Mouse (Mus musculus) megakaryocyte, embryonic 14.5 days (primary cell): ENCODE measurements around the gene Dnmt3a.

Source experiments
- FLI1 ChIP-seq: IDR thresholded peaks from 2 replicates; pipeline ENCODE4 v1.6.1; 2012; ENCODE audit warnings: low read length, inconsistent platforms, mixed read lengths
- GATA1 ChIP-seq: IDR thresholded peaks from 3 replicates; pipeline ENCODE4 v1.6.1; 2012; ENCODE audit warnings: mixed read lengths, low read length, inconsistent platforms, borderline replicate concordance

- TF ChIP-seq GATA1 (no peak), FLI1 (no peak)
Observed at GRCm38 (mm10) chr12:3764191-3764804, 41.5 kb upstream of the Dnmt3a start.
